Mouse (Mus musculus): Measurements from ENCODE around the gene Golga3. TPM values are rescaled to one million over a fixed set of nuclear protein-coding genes. Genes with fewer than 3 reads are reported as not detected.

Golga3 gene
- polyA plus RNA-seq, 2 experiments: 4.4 to 5.7 TPM

DNA sequence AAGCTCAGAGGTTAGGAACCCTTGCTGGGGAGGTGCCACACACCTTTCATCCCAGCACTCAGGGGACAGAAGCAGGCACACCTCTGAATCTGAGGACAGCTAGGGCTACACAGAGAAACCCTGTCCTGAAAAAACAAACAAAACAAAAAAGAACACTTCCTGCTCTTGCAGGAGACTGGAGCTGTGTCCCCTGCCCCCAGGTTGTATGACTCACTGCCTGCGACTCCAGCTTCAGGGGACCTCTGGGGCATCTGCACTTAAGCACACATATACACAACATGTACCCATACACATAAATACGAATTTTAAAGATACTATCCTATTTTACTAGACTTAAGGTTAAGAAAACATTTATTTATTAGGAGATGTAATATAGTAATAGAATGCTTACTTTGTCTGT is 67.6 kb downstream of the Golga3 start:
- H3K36me3 ChIP-seq (replicated peaks; ENCODE audit: control insufficient read depth, insufficient read depth, low read depth): peaks cover 55% of the 10 kb centered on the region
- DNase-seq (ENCODE audit: low read depth in 3 of 3, low spot score in 3 of 3) (no peak), ATAC-seq (ENCODE audit: insufficient read depth) (no peak)
- no peaks in the 10 kb centered on the region for H3K27me3 ChIP-seq (ENCODE audit: control insufficient read depth, insufficient read depth, low read length)
- 71% methylated on average over 2 of the region's 2 CpGs for WGBS (ENCODE audit: insufficient replicate concordance)
- H3K9me3 ChIP-seq (ENCODE audit: control insufficient read depth, low read length): no peaks in the 10 kb centered on the region
- no peak for TF ChIP-seq CTCF (IDR thresholded peaks at IDR 0.05; ENCODE audit: low read depth)
- no peak overlapping the region for H3K4me2 ChIP-seq (ENCODE audit: low read depth)
- no peak overlapping the region for H3K9ac ChIP-seq (replicated peaks)
- no peak overlapping the region for H3K27ac ChIP-seq
- H3K4me3 ChIP-seq (ENCODE audit: insufficient read depth in 1 of 2, low read depth in 2 of 2, low read length in 2 of 2): no peak overlapping the region
- H3K4me1 ChIP-seq (replicated peaks; ENCODE audit: control insufficient read depth in 2 of 2, insufficient read depth in 2 of 2, low read length in 1 of 2): no peaks in the 10 kb centered on the region

GRCm38 (mm10) chr5:110266941-110267340 is 90.4 kb downstream of the Golga3 start:
- no peak overlapping the region for H3K4me2 ChIP-seq (ENCODE audit: low read depth)
- no peak for TF ChIP-seq CTCF (IDR thresholded peaks at IDR 0.05; ENCODE audit: low read depth)
- TF ChIP-seq EP300 (IDR thresholded peaks at IDR 0.05; ENCODE audit: low read depth): no peak
- 85% methylated on average over 4 of the region's 4 CpGs for WGBS (ENCODE audit: insufficient replicate concordance)
- no peak for DNase-seq (ENCODE audit: low read depth in 3 of 3, low spot score in 3 of 3)
- no peaks in the 10 kb centered on the region for H3K9me3 ChIP-seq (ENCODE audit: control insufficient read depth, low read length)
- H3K9ac ChIP-seq (replicated peaks): no peak overlapping the region
- no peak for ATAC-seq (ENCODE audit: insufficient read depth)
- H3K27me3 ChIP-seq (ENCODE audit: control insufficient read depth, insufficient read depth, low read length): no peaks in the 10 kb centered on the region
- H3K4me3 ChIP-seq (ENCODE audit: insufficient read depth in 1 of 2, low read depth in 2 of 2, low read length in 2 of 2): no peak overlapping the region
- peaks cover 3 to 7% of the 10 kb centered on the region in 2 experiments for H3K4me1 ChIP-seq (replicated peaks; ENCODE audit: control insufficient read depth in 2 of 2, insufficient read depth in 2 of 2, low read length in 1 of 2)
- no peak overlapping the region for H3K27ac ChIP-seq
- H3K36me3 ChIP-seq (replicated peaks; ENCODE audit: control insufficient read depth, insufficient read depth, low read depth): peaks cover 21% of the 10 kb centered on the region

- WGBS (ENCODE audit: insufficient replicate concordance): under 1% methylated on average over 61 of the region's 66 CpGs
- Histone ChIP-seq H3K4me3 (ENCODE audit: insufficient read depth in 1 of 2, low read depth in 2 of 2, low read length in 2 of 2) (peak within 1 kb of the TSS; percentile 70 to 87), H3K4me2 (ENCODE audit: low read depth) (peak within 1 kb of the TSS; percentile 91), H3K4me1 (replicated peaks; ENCODE audit: control insufficient read depth in 2 of 2, insufficient read depth in 2 of 2, low read length in 1 of 2) (peaks cover 8 to 14% of the 10 kb centered on the region in 2 experiments), H3K9me3 (ENCODE audit: control insufficient read depth, low read length) (no peaks in the 10 kb centered on the region), H3K36me3 (replicated peaks; ENCODE audit: control insufficient read depth, insufficient read depth, low read depth) (peaks cover 21% of the 10 kb centered on the region), H3K9ac (replicated peaks) (peak within 1 kb of the TSS; percentile 90), H3K27me3 (ENCODE audit: control insufficient read depth, insufficient read depth, low read length) (no peaks in the 10 kb centered on the region), H3K27ac (no peak within 1 kb of the TSS)
- ATAC-seq (ENCODE audit: insufficient read depth) (peak; percentile 84), DNase-seq (ENCODE audit: low read depth in 3 of 3, low spot score in 3 of 3) (peak; percentile 77 to 81 (median 77))
- peak; percentile 93 for TF ChIP-seq CTCF (IDR thresholded peaks at IDR 0.05; ENCODE audit: low read depth)
- 0 out of 2 replicates have a peak, but pooled peaks have one; percentile 13 for TF ChIP-seq EP300 (IDR thresholded peaks at IDR 0.05; ENCODE audit: low read depth)
These were observed 92.9 kb downstream of the Golga3 start, which contains the start of gene Pgam5 for GRCm38 (mm10) chr5:110269141-110270101. TSS of gene Pgam5 (minus strand) at chr5:110269913.

DNA sequence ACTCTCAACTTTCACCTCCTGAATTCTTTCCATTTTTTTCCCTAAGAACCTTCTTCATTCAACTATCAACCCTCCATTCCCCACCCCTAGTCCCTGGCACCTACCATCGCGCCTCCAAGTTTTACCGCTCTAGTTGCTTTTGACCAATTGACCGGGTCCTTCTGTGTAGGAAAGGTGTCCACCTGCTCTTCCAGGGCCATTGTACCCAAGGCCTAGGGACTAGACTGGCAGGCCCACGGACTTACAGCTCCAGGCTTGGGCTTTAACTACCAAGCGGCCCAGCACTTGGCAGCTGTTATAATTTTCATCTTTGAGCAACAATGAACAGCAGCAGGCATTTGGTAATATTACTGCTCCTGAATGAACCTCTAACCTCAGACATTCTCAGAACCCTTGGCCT is 93.7 kb downstream of the Golga3 start:
- H3K27ac ChIP-seq: no peak overlapping the region
- H3K9me3 ChIP-seq (ENCODE audit: control insufficient read depth, low read length): no peaks in the 10 kb centered on the region
- H3K36me3 ChIP-seq (replicated peaks; ENCODE audit: control insufficient read depth, insufficient read depth, low read depth): peaks cover 12% of the 10 kb centered on the region
- H3K4me1 ChIP-seq (replicated peaks; ENCODE audit: control insufficient read depth in 2 of 2, insufficient read depth in 2 of 2, low read length in 1 of 2): peaks cover 9 to 18% of the 10 kb centered on the region in 2 experiments
- H3K4me3 ChIP-seq (ENCODE audit: insufficient read depth in 1 of 2, low read depth in 2 of 2, low read length in 2 of 2): no peak overlapping the region
- TF ChIP-seq CTCF (IDR thresholded peaks at IDR 0.05; ENCODE audit: low read depth): no peak
- no peak for TF ChIP-seq EP300 (IDR thresholded peaks at IDR 0.05; ENCODE audit: low read depth)
- no peak overlapping the region for H3K4me2 ChIP-seq (ENCODE audit: low read depth)
- ATAC-seq (ENCODE audit: insufficient read depth) (no peak), DNase-seq (ENCODE audit: low read depth in 3 of 3, low spot score in 3 of 3) (no peak)
- H3K27me3 ChIP-seq (ENCODE audit: control insufficient read depth, insufficient read depth, low read length): no peaks in the 10 kb centered on the region
- 90% methylated on average over 6 of the region's 6 CpGs for WGBS (ENCODE audit: insufficient replicate concordance)
- H3K9ac ChIP-seq (replicated peaks): no peak overlapping the region

GRCm38 (mm10) chr5:110274147-110274546 is 97.6 kb downstream of the Golga3 start:
- ATAC-seq (ENCODE audit: insufficient read depth) (peak; percentile 43; the same call in 1 of the 2 replicates), DNase-seq (ENCODE audit: low read depth in 3 of 3, low spot score in 3 of 3) (peak; percentile 36 to 60 (median 55))
- Histone ChIP-seq H3K27ac (no peak overlapping the region), H3K4me3 (ENCODE audit: insufficient read depth in 1 of 2, low read depth in 2 of 2, low read length in 2 of 2) (no peak overlapping the region), H3K36me3 (replicated peaks; ENCODE audit: control insufficient read depth, insufficient read depth, low read depth) (no peaks in the 10 kb centered on the region), H3K9me3 (ENCODE audit: control insufficient read depth, low read length) (no peaks in the 10 kb centered on the region), H3K9ac (replicated peaks) (peak overlapping the region; percentile 37), H3K4me2 (ENCODE audit: low read depth) (no peak overlapping the region), H3K27me3 (ENCODE audit: control insufficient read depth, insufficient read depth, low read length) (no peaks in the 10 kb centered on the region), H3K4me1 (replicated peaks; ENCODE audit: control insufficient read depth in 2 of 2, insufficient read depth in 2 of 2, low read length in 1 of 2) (peaks cover 6 to 11% of the 10 kb centered on the region in 2 experiments; a peak in 2 of 4 replicates)
- 64% methylated on average over 4 of the region's 4 CpGs for WGBS (ENCODE audit: insufficient replicate concordance)
- TF ChIP-seq CTCF (IDR thresholded peaks at IDR 0.05; ENCODE audit: low read depth) (no peak), EP300 (IDR thresholded peaks at IDR 0.05; ENCODE audit: low read depth) (peak; percentile 42; the same call in 1 of the 2 replicates)

Data from liver, embryonic 14.5 days (tissue).